Mouse (Mus musculus) myocyte (in vitro differentiated cells): ENCODE measurements around the gene AI661453.

Experiments used
- CEBPB ChIP-seq: IDR thresholded peaks from 2 replicates; pipeline ENCODE4 v1.6.1; 2011; ENCODE audit warnings: mild to moderate bottlenecking, moderate library complexity; ENCODE audit not compliant: poor library complexity, insufficient read depth, severe bottlenecking
- E2F4 ChIP-seq: IDR thresholded peaks from one replicate; pipeline ENCODE4 v1.6.1; 2011; ENCODE audit warnings: mild to moderate bottlenecking, control low read depth, moderate library complexity; ENCODE audit not compliant: insufficient read depth
- MAX ChIP-seq: IDR thresholded peaks from one replicate; pipeline ENCODE4 v1.6.1; 2011; ENCODE audit warnings: low read depth, mild to moderate bottlenecking, control low read depth
- MYOD1 ChIP-seq, 3 experiments: IDR thresholded peaks; one replicate each; pipeline ENCODE4 v1.6.1; 2011; ENCODE audit warnings: control low read depth in 2 of 3, low read depth in 2 of 3, mild to moderate bottlenecking in 2 of 3, moderate library complexity in 1 of 3; ENCODE audit not compliant: insufficient read length in 2 of 3, control insufficient read depth in 1 of 3
- MYOG ChIP-seq, 3 experiments: IDR thresholded peaks; one replicate each; pipeline ENCODE4 v1.6.1; 2011; ENCODE audit warnings: control low read depth in 2 of 3, low read depth in 2 of 3, mild to moderate bottlenecking in 2 of 3; ENCODE audit not compliant: insufficient read length in 2 of 3, control insufficient read depth in 1 of 3, insufficient read depth in 1 of 3
- POLR2A ChIP-seq: IDR thresholded peaks from one replicate; pipeline ENCODE4 v1.6.1; 2011; ENCODE audit warnings: low read depth, mild to moderate bottlenecking, control low read depth, moderate library complexity; ENCODE audit not compliant: insufficient read length
- POLR2AphosphoS2 ChIP-seq: IDR thresholded peaks from one replicate; pipeline ENCODE4 v1.6.1; 2011; ENCODE audit warnings: low read depth, control low read depth; ENCODE audit not compliant: insufficient read length
- REST ChIP-seq: IDR thresholded peaks from one replicate; pipeline ENCODE4 v1.6.1; 2011; ENCODE audit warnings: mild to moderate bottlenecking, control low read depth, moderate library complexity; ENCODE audit not compliant: insufficient read depth, insufficient read length
- TCF12 ChIP-seq: IDR thresholded peaks from one replicate; pipeline ENCODE4 v1.6.1; 2011; ENCODE audit warnings: mild to moderate bottlenecking, control low read depth; ENCODE audit not compliant: poor library complexity, insufficient read depth, severe bottlenecking
- TCF3 ChIP-seq: IDR thresholded peaks from one replicate; pipeline ENCODE4 v1.6.1; 2011; ENCODE audit warnings: low read depth, control low read depth; ENCODE audit not compliant: insufficient read length
- USF1 ChIP-seq: IDR thresholded peaks from one replicate; pipeline ENCODE4 v1.6.1; 2011; ENCODE audit warnings: low read depth, mild to moderate bottlenecking, control low read depth, moderate library complexity

GRCm38 (mm10) chr17:47445518-47445917 is 9.1 kb downstream of the AI661453 start:
- no peak for TF ChIP-seq MYOG (IDR thresholded peaks at IDR 0.05; ENCODE audit: control insufficient read depth in 1 of 3, insufficient read depth in 1 of 3, insufficient read length in 2 of 3, low read depth in 2 of 3)
- no peak for TF ChIP-seq MAX
- no peak for TF ChIP-seq POLR2A
- TF ChIP-seq TCF12 = no peak
- TF ChIP-seq TCF3 = no peak
- TF ChIP-seq MYOD1 (IDR thresholded peaks at IDR 0.05; ENCODE audit: control insufficient read depth in 1 of 3, insufficient read length in 2 of 3, low read depth in 2 of 3) = no peak
- no peak for TF ChIP-seq USF1
- TF ChIP-seq POLR2AphosphoS2 = no peak
- TF ChIP-seq CEBPB = no peak
- no peak for TF ChIP-seq REST
- no peak for TF ChIP-seq E2F4
